Mouse (Mus musculus) myocyte (in vitro differentiated cells): ENCODE data around the gene Tmem127. TPM values are rescaled to one million over a fixed set of nuclear protein-coding genes. Genes with fewer than 3 reads are reported as not detected.

Source experiments
- H3K27me3 ChIP-seq: one replicate; pipeline ENCODE4 v1.6.1; 2011; ENCODE audit not compliant: control insufficient read depth, insufficient read depth, insufficient read length
- H3K36me3 ChIP-seq: one replicate; pipeline ENCODE4 v1.6.1; 2011; ENCODE audit not compliant: control insufficient read depth, insufficient read depth
- H3K4me2 ChIP-seq: one replicate; pipeline ENCODE4 v1.6.1; 2011; ENCODE audit warnings: low read depth, control low read depth
- H3K4me3 ChIP-seq: one replicate; pipeline ENCODE4 v1.5.1; 2011; ENCODE audit warnings: mild to moderate bottlenecking, control low read depth, moderate library complexity
- H3K79me2 ChIP-seq: one replicate; pipeline ENCODE4 v1.6.1; 2011; ENCODE audit not compliant: control insufficient read depth, insufficient read depth
- H3ac ChIP-seq: one replicate; pipeline ENCODE4 v1.6.1; 2011; ENCODE audit not compliant: control insufficient read depth, insufficient read length
- CEBPB ChIP-seq: IDR thresholded peaks from 2 replicates; pipeline ENCODE4 v1.6.1; 2011; ENCODE audit warnings: mild to moderate bottlenecking, moderate library complexity; ENCODE audit not compliant: poor library complexity, insufficient read depth, severe bottlenecking
- E2F4 ChIP-seq: IDR thresholded peaks from one replicate; pipeline ENCODE4 v1.6.1; 2011; ENCODE audit warnings: mild to moderate bottlenecking, control low read depth, moderate library complexity; ENCODE audit not compliant: insufficient read depth
- MAX ChIP-seq: IDR thresholded peaks from one replicate; pipeline ENCODE4 v1.6.1; 2011; ENCODE audit warnings: low read depth, mild to moderate bottlenecking, control low read depth
- MYOD1 ChIP-seq, 3 experiments: IDR thresholded peaks; one replicate each; pipeline ENCODE4 v1.6.1; 2011; ENCODE audit warnings: control low read depth in 2 of 3, low read depth in 2 of 3, mild to moderate bottlenecking in 2 of 3, moderate library complexity in 1 of 3; ENCODE audit not compliant: insufficient read length in 2 of 3, control insufficient read depth in 1 of 3
- MYOG ChIP-seq, 3 experiments: IDR thresholded peaks; one replicate each; pipeline ENCODE4 v1.6.1; 2011; ENCODE audit warnings: control low read depth in 2 of 3, low read depth in 2 of 3, mild to moderate bottlenecking in 2 of 3; ENCODE audit not compliant: insufficient read length in 2 of 3, control insufficient read depth in 1 of 3, insufficient read depth in 1 of 3
- POLR2A ChIP-seq: IDR thresholded peaks from one replicate; pipeline ENCODE4 v1.6.1; 2011; ENCODE audit warnings: low read depth, mild to moderate bottlenecking, control low read depth, moderate library complexity; ENCODE audit not compliant: insufficient read length
- POLR2AphosphoS2 ChIP-seq: IDR thresholded peaks from one replicate; pipeline ENCODE4 v1.6.1; 2011; ENCODE audit warnings: low read depth, control low read depth; ENCODE audit not compliant: insufficient read length
- REST ChIP-seq: IDR thresholded peaks from one replicate; pipeline ENCODE4 v1.6.1; 2011; ENCODE audit warnings: mild to moderate bottlenecking, control low read depth, moderate library complexity; ENCODE audit not compliant: insufficient read depth, insufficient read length
- SRF ChIP-seq: IDR thresholded peaks from one replicate; pipeline ENCODE4 v1.6.1; 2011; ENCODE audit warnings: low read depth; ENCODE audit not compliant: control insufficient read depth, insufficient read length
- TCF12 ChIP-seq: IDR thresholded peaks from one replicate; pipeline ENCODE4 v1.6.1; 2011; ENCODE audit warnings: mild to moderate bottlenecking, control low read depth; ENCODE audit not compliant: poor library complexity, insufficient read depth, severe bottlenecking
- TCF3 ChIP-seq: IDR thresholded peaks from one replicate; pipeline ENCODE4 v1.6.1; 2011; ENCODE audit warnings: low read depth, control low read depth; ENCODE audit not compliant: insufficient read length
- USF1 ChIP-seq: IDR thresholded peaks from one replicate; pipeline ENCODE4 v1.6.1; 2011; ENCODE audit warnings: low read depth, mild to moderate bottlenecking, control low read depth, moderate library complexity
- polyA plus RNA-seq: library from polyadenylated mRNA; unstranded; fragments of >200 nt; fragmentation: generic; extraction: Trizol; gene quantifications from one replicate; pipeline ENCODE4 v1.2.1, GENCODE M21; 2012; ENCODE audit warnings: missing spikeins

Tmem127 gene
- polyA plus RNA-seq, 1 experiment = 23.0 TPM

DNA sequence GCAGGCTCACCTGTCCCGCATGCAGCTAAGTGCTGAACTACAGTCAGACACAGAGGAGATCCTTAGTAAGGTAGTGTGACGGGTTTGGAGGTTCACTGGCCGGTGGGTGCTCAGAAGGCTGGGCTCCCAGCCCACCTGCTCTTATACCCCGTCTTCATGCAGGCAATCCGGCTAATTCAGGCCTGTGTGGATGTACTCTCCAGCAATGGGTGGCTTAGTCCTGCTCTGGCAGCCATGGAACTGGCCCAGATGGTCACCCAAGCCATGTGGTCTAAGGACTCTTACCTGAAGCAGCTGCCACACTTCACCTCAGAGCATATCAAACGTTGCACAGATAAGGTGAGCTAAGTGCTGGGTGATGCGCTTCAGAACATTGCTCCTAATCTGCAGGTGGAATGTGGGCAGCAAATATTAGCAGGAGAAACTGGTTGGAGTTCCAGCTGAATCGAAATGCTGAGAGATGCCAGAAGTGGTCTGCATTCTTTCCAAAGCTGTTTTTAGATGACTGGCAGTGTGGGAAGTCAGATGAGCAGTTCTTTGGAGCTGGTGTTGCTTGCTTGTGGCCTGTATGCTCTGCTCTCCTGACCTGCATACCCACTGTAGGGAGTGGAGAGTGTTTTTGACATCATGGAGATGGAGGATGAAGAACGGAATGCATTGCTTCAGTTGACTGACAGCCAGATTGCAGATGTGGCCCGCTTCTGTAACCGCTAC is 9.7 kb upstream of the Tmem127 start:
- H3K4me2 ChIP-seq = no peak overlapping the region
- H3K4me3 ChIP-seq = no peak overlapping the region
- no peak overlapping the region for H3ac ChIP-seq
- H3K36me3 ChIP-seq = peaks cover 55% of the 10 kb centered on the region
- H3K27me3 ChIP-seq = no peaks in the 10 kb centered on the region
- TF ChIP-seq MYOD1 (IDR thresholded peaks at IDR 0.05; ENCODE audit: control insufficient read depth in 1 of 3, insufficient read length in 2 of 3, low read depth in 2 of 3) = no peak
- no peak for TF ChIP-seq E2F4
- TF ChIP-seq POLR2A = no peak
- no peak for TF ChIP-seq CEBPB
- TF ChIP-seq POLR2AphosphoS2 = no peak
- TF ChIP-seq SRF = no peak
- no peak for TF ChIP-seq MYOG (IDR thresholded peaks at IDR 0.05; ENCODE audit: control insufficient read depth in 1 of 3, insufficient read depth in 1 of 3, insufficient read length in 2 of 3, low read depth in 2 of 3)
- TF ChIP-seq USF1 = no peak
- TF ChIP-seq MAX = no peak
- no peak for TF ChIP-seq TCF12
- TF ChIP-seq TCF3 = no peak
- no peaks in the 10 kb centered on the region for H3K79me2 ChIP-seq

- H3K36me3 ChIP-seq = peaks cover 49% of the 10 kb centered on the region
Measured at GRCm38 (mm10) chr2:127240065-127240464, 7.6 kb upstream of the Tmem127 start.

DNA sequence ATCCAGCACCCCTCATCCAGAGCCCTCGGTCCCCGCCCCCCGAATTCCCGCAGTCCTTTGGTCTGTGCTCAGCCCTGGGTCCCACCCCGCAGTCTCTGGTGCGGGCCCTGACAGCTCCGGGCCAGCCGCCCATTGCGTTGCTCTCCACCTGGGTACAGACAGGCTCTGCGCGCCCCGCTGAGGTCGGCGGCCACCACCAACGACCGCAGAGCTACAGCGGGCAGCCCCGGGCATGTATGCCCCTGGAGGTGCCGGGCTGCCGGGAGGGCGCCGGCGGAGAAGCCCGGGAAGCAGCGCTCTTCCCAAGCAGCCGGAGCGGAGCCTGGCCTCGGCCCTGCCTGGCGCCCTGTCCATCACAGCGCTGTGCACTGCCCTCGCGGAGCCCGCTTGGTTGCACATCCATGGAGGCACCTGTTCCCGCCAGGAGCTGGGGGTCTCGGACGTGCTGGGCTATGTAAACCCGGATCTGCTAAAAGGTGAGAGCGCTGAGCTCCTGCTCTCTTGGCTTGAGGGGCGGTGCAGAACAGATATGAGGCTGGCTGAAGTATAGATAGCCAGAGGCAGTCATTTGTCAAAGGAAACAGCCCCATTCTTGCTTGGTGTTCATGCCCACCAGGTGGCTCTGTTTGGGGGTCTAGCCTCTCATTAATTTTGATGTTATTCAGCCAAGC is 761 bp downstream of the Tmem127 start:
- no peaks in the 10 kb centered on the region for H3K27me3 ChIP-seq
- peak overlapping the region; percentile 97 for H3K4me3 ChIP-seq
- peaks cover 23% of the 10 kb centered on the region for H3K79me2 ChIP-seq
- peak overlapping the region; percentile 48 for H3ac ChIP-seq
- TF ChIP-seq MYOD1 (IDR thresholded peaks at IDR 0.05; ENCODE audit: control insufficient read depth in 1 of 3, insufficient read length in 2 of 3, low read depth in 2 of 3) (peak in 1 of 3 experiments; percentile 35), TCF3 (no peak), POLR2A (peak; percentile 30), USF1 (no peak)
- H3K4me2 ChIP-seq = peak overlapping the region; percentile 94
- no peaks in the 10 kb centered on the region for H3K36me3 ChIP-seq

More at GRCm38 (mm10) chr2:127240065-127240464, 7.6 kb upstream of the Tmem127 start:
- Histone ChIP-seq H3K4me3 (no peak overlapping the region), H3K4me2 (no peak overlapping the region), H3K79me2 (no peaks in the 10 kb centered on the region), H3K27me3 (no peaks in the 10 kb centered on the region), H3ac (no peak overlapping the region)
- TF ChIP-seq REST = no peak
- no peak for TF ChIP-seq E2F4
- no peak for TF ChIP-seq MYOG (IDR thresholded peaks at IDR 0.05; ENCODE audit: control insufficient read depth in 1 of 3, insufficient read depth in 1 of 3, insufficient read length in 2 of 3, low read depth in 2 of 3)
- TF ChIP-seq CEBPB = no peak

DNA sequence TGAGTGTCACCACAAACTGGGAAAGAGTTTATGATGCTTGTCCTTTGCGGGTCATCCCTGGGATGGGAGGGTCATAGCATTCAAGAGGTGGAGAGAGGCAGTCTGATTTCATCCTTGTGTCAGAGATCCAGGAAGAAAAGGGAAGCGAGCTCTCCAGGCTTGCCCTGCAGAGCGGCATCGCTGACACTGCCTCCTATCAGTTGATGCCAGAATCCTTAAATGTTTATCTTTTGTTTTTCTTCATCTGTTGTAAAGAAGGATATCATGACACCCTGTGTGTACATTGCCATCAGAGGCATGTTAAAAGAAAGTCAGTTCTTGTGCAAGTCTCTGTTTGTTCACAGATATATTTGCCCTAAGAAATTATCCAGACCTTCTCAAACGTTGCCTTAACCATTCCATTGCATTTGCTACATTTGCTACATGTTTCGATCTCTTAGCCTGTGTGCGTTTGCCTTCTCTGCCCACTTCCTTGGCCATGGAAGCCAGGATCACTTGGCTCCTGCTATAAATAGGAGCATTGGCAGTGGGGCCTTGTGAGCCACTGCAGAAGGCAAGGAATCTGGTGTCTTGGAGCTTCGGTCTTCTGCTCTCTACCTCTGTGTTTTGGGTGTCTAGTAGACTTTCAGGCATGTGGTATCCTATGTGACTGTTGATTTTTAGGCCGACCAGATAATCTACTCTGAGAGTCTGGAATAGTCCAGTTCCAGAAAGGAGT is 2.7 kb downstream of the Tmem127 start:
- Histone ChIP-seq H3ac (no peak overlapping the region), H3K4me2 (peak overlapping the region; percentile 30), H3K4me3 (no peak overlapping the region), H3K79me2 (peaks cover 23% of the 10 kb centered on the region), H3K36me3 (no peaks in the 10 kb centered on the region), H3K27me3 (no peaks in the 10 kb centered on the region)
- TF ChIP-seq TCF12 (no peak), E2F4 (no peak), REST (no peak), MYOG (IDR thresholded peaks at IDR 0.05; ENCODE audit: control insufficient read depth in 1 of 3, insufficient read depth in 1 of 3, insufficient read length in 2 of 3, low read depth in 2 of 3) (no peak), CEBPB (no peak), TCF3 (no peak), POLR2AphosphoS2 (no peak), SRF (no peak), MAX (no peak), POLR2A (no peak), USF1 (no peak), MYOD1 (IDR thresholded peaks at IDR 0.05; ENCODE audit: control insufficient read depth in 1 of 3, insufficient read length in 2 of 3, low read depth in 2 of 3) (no peak)
